Mouse (Mus musculus) MEL (cell line): ENCODE data around the gene Rabggta. TPM values are rescaled to one million over a fixed set of nuclear protein-coding genes. Genes with fewer than 3 reads are reported as not detected.

ENCODE experiments used
- DNase-seq: peaks from one replicate; pipeline ENCODE4 v3.0.0; 2011; ENCODE audit warnings: low read depth, low spot score
- H3K27ac ChIP-seq: 2 replicates; pipeline ENCODE4 v1.5.1; 2012; ENCODE audit warnings: low read depth, mild to moderate bottlenecking, control low read depth, low read length, moderate library complexity; ENCODE audit not compliant: control insufficient read depth
- H3K27me3 ChIP-seq, 2 experiments: fragments of 150-350 bp in 1 of 2; sonication (generic) in 1 of 2; 2 replicates each; pipeline ENCODE4 v1.6.1; 2012; ENCODE audit warnings: low read length in 2 of 2, mild to moderate bottlenecking in 2 of 2, improper control_type of control experiment in 1 of 2, moderate library complexity in 1 of 2; ENCODE audit not compliant: insufficient read depth in 2 of 2, control insufficient read depth in 1 of 2
- H3K36me3 ChIP-seq, 2 experiments: 2 replicates each; pipeline ENCODE4 v1.6.1; 2012 to 2014; ENCODE audit warnings: low read length in 2 of 2, improper control_type of control experiment in 1 of 2, inconsistent platforms in 1 of 2, mild to moderate bottlenecking in 1 of 2; ENCODE audit not compliant: insufficient read depth in 2 of 2, control insufficient read depth in 1 of 2
- H3K4me1 ChIP-seq, 2 experiments: fragments of 150-350 bp in 1 of 2; sonication (generic) in 1 of 2; 2 replicates each; pipeline ENCODE4 v1.6.1; 2012; ENCODE audit warnings: low read length in 2 of 2, improper control_type of control experiment in 1 of 2, mild to moderate bottlenecking in 1 of 2; ENCODE audit not compliant: insufficient read depth in 2 of 2, control insufficient read depth in 1 of 2
- H3K4me3 ChIP-seq, 2 experiments: fragments of 150-350 bp in 1 of 2; sonication (generic) in 1 of 2; 2 replicates each; pipeline ENCODE4 v1.5.1; 2012; ENCODE audit warnings: low read depth in 2 of 2, low read length in 2 of 2, mild to moderate bottlenecking in 2 of 2, moderate library complexity in 2 of 2, control low read depth in 1 of 2, improper control_type of control experiment in 1 of 2; ENCODE audit not compliant: control insufficient read depth in 1 of 2, insufficient read depth in 1 of 2
- H3K79me2 ChIP-seq: 2 replicates; pipeline ENCODE4 v1.6.1; 2012; ENCODE audit warnings: mild to moderate bottlenecking, low read length, moderate library complexity; ENCODE audit not compliant: control insufficient read depth, poor library complexity, insufficient read depth
- H3K9ac ChIP-seq: 2 replicates; pipeline ENCODE4 v1.6.1; 2012; ENCODE audit warnings: low read depth, mild to moderate bottlenecking, control low read depth, low read length, moderate library complexity; ENCODE audit not compliant: control insufficient read depth, poor library complexity, severe bottlenecking
- H3K9me3 ChIP-seq: fragments of 150-350 bp; sonication (generic); replicated peaks from 2 replicates; pipeline ENCODE4 v1.6.1; 2012; ENCODE audit warnings: mild to moderate bottlenecking, low read length, improper control_type of control experiment, moderate library complexity; ENCODE audit not compliant: insufficient read depth
- CHD1 ChIP-seq: IDR thresholded peaks from 2 replicates; pipeline ENCODE4 v1.6.1; 2012; ENCODE audit warnings: low read depth, mild to moderate bottlenecking, inconsistent platforms, low read length, improper control_type of control experiment
- CTCF ChIP-seq, 3 experiments: IDR thresholded peaks in 2 of 3; conservative IDR thresholded peaks in 1 of 3; 2 replicates each; pipeline ENCODE4 v1.5.1; 2011 to 2012; ENCODE audit warnings: low read length in 3 of 3, low read depth in 2 of 3, mild to moderate bottlenecking in 2 of 3, improper control_type of control experiment in 1 of 3, inconsistent platforms in 1 of 3, mixed read lengths in 1 of 3, moderate library complexity in 1 of 3; ENCODE audit not compliant: control insufficient read depth in 1 of 3, insufficient read depth in 1 of 3, poor library complexity in 1 of 3, severe bottlenecking in 1 of 3
- ELF1 ChIP-seq: IDR thresholded peaks from 2 replicates; pipeline ENCODE4 v1.6.1; 2014; ENCODE audit warnings: low read depth, mild to moderate bottlenecking, inconsistent platforms, low read length, improper control_type of control experiment, moderate library complexity
- GATA1 ChIP-seq: IDR thresholded peaks from 2 replicates; pipeline ENCODE4 v1.6.1; 2011; ENCODE audit warnings: low read depth, low read length, improper control_type of control experiment
- KAT2A ChIP-seq: conservative IDR thresholded peaks from 2 replicates; pipeline ENCODE4 v1.6.1; 2012; ENCODE audit warnings: low read depth, low read length, improper control_type of control experiment, inconsistent platforms
- MAX ChIP-seq: IDR thresholded peaks from 2 replicates; pipeline ENCODE4 v1.6.1; 2011; ENCODE audit warnings: low read length, improper control_type of control experiment
- MXI1 ChIP-seq: IDR thresholded peaks from 2 replicates; pipeline ENCODE4 v1.6.1; 2011; ENCODE audit warnings: mild to moderate bottlenecking, low read depth, low read length, improper control_type of control experiment
- MYB ChIP-seq: IDR thresholded peaks from 2 replicates; pipeline ENCODE4 v1.6.1; 2011; ENCODE audit warnings: mild to moderate bottlenecking, low read depth, low read length, improper control_type of control experiment
- POLR2A ChIP-seq, 2 experiments: IDR thresholded peaks; 2 replicates each; pipeline ENCODE4 v1.6.1; 2011 to 2012; ENCODE audit warnings: low read length in 2 of 2, mild to moderate bottlenecking in 2 of 2, control low read depth in 1 of 2, improper control_type of control experiment in 1 of 2, low read depth in 1 of 2, moderate library complexity in 1 of 2; ENCODE audit not compliant: control insufficient read depth in 1 of 2, insufficient read depth in 1 of 2, poor library complexity in 1 of 2
- TCF12 ChIP-seq: IDR thresholded peaks from 2 replicates; pipeline ENCODE4 v1.6.1; 2014; ENCODE audit warnings: low read depth, mild to moderate bottlenecking, inconsistent platforms, low read length, improper control_type of control experiment, moderate library complexity
- USF1 ChIP-seq: IDR thresholded peaks from 2 replicates; pipeline ENCODE4 v1.6.1; 2014; ENCODE audit warnings: low read depth, mild to moderate bottlenecking, inconsistent platforms, low read length, improper control_type of control experiment, moderate library complexity
- USF2 ChIP-seq, 2 experiments: IDR thresholded peaks; 2 replicates each; pipeline ENCODE4 v1.6.1; 2011 to 2012; ENCODE audit warnings: improper control_type of control experiment in 2 of 2, low read length in 2 of 2, borderline replicate concordance in 1 of 2, inconsistent platforms in 1 of 2, low read depth in 1 of 2, mild to moderate bottlenecking in 1 of 2; ENCODE audit not compliant: insufficient read depth in 1 of 2
- ZKSCAN1 ChIP-seq: IDR thresholded peaks from 2 replicates; pipeline ENCODE4 v1.6.1; 2012; ENCODE audit warnings: low read depth, mild to moderate bottlenecking, inconsistent platforms, low read length, improper control_type of control experiment, moderate library complexity
- ZMIZ1 ChIP-seq: IDR thresholded peaks from 2 replicates; pipeline ENCODE4 v1.6.1; 2012; ENCODE audit warnings: low read depth, mild to moderate bottlenecking, inconsistent platforms, low read length, improper control_type of control experiment, moderate library complexity
- polyA plus RNA-seq, 2 experiments: library from polyadenylated mRNA; stranded (reverse) in 1 of 2; unstranded in 1 of 2; fragments of >175 nt in 1 of 2; fragments of >200 nt in 1 of 2; gene quantifications; 2 replicates each; pipeline versions ENCODE4 v1.2.1 to v1.2.4; 2012; ENCODE audit warnings: low replicate concordance in 2 of 2, low read depth in 1 of 2; ENCODE audit not compliant: insufficient read length in 2 of 2, insufficient read depth in 1 of 2, missing spikeins in 1 of 2
- total RNA-seq: library from RNA; depleted of rRNA; stranded (reverse); fragments of 300-350 nt; gene quantifications from 2 replicates; pipeline ENCODE4 v1.2.3, GENCODE M21; 2012

Gene Rabggta
- total and polyA plus RNA-seq, 3 experiments = 22.8 to 32.0 TPM; not detected in 1

DNA sequence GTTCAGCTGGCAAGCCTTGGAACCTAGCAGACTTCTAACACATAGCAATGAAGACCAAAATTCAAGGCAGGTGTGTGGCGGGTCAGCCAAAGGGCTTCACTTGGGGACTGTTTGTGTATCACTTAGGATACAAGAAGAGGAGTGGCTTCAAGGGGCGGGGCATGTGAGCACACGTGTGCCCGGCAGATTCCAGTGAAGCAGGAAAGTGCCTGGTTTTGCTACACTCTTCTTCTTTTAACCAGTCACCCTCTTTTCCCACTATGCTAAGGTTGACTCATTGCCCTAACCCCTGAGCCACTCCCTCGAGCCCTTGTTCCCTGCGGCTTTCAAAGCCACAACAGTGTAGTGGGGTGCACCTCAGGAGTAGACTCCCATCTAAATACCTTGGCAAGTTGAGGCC is 7.2 kb downstream of the Rabggta start:
- Histone ChIP-seq H3K36me3 (peaks cover 0 to 6% of the 10 kb centered on the region in 2 experiments; a peak in 1 of 4 replicates), H3K9ac (no peak overlapping the region), H3K27ac (no peak overlapping the region), H3K79me2 (no peaks in the 10 kb centered on the region), H3K4me3 (no peak overlapping the region), H3K9me3 (no peaks in the 10 kb centered on the region), H3K27me3 (no peaks in the 10 kb centered on the region), H3K4me1 (peaks cover 4 to 5% of the 10 kb centered on the region in 2 experiments)
- DNase-seq = peak; percentile 56
- TF ChIP-seq MXI1 (peak; percentile 87), ELF1 (no peak), CTCF (IDR thresholded peaks at IDR 0.05 in 2 of 3, conservative IDR thresholded peaks at IDR 0.05 in 1 of 3; ENCODE audit: control insufficient read depth in 1 of 3, insufficient read depth in 1 of 3, low read depth in 2 of 3, low read length in 3 of 3, poor library complexity in 1 of 3, severe bottlenecking in 1 of 3) (no peak), GATA1 (no peak), USF1 (peak; percentile 67), MAX (peak; percentile 65), MYB (no peak), USF2 (IDR thresholded peaks at IDR 0.05; ENCODE audit: borderline replicate concordance in 1 of 2, insufficient read depth in 1 of 2, low read depth in 1 of 2, low read length in 2 of 2) (no peak), TCF12 (no peak)

DNA sequence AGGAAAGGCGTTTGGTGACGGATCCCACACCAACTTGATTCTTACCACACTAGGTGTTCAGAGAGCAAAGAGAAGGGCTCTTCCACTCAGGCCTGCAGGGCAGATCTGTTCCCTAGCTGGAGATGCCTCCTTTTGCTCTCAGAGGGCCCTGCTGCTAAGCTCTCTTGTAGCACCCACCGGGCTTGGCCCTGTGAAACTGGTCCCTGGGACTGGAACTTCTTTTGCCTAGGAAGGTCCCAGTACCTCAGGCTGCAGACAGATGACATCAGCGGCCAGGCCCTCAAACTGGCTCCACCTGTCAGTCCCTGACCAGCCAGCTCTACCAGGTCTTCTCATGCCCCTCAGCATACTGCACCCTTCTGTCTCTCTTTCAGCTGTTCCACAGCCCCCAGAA is 8.3 kb downstream of the Rabggta start, which contains the start of gene Tgm1:
TSS of gene Tgm1 (minus strand) at position 198 of the 394 bp plus-strand sequence.
- Histone ChIP-seq H3K79me2 (no peaks in the 10 kb centered on the region), H3K4me3 (peak within 1 kb of the TSS; percentile 61 to 65), H3K4me1 (peaks cover 4 to 5% of the 10 kb centered on the region in 2 experiments), H3K9me3 (no peaks in the 10 kb centered on the region), H3K27ac (no peak within 1 kb of the TSS), H3K9ac (peak within 1 kb of the TSS; percentile 69), H3K27me3 (no peaks in the 10 kb centered on the region), H3K36me3 (peaks cover 0 to 6% of the 10 kb centered on the region in 2 experiments; a peak in 1 of 4 replicates)
- no peak for TF ChIP-seq ZMIZ1
- no peak for TF ChIP-seq USF2 (IDR thresholded peaks at IDR 0.05; ENCODE audit: borderline replicate concordance in 1 of 2, insufficient read depth in 1 of 2, low read depth in 1 of 2, low read length in 2 of 2)
- no peak for TF ChIP-seq ZKSCAN1
- TF ChIP-seq MXI1 = no peak
- TF ChIP-seq KAT2A = no peak
- no peak for TF ChIP-seq POLR2A (IDR thresholded peaks at IDR 0.05; ENCODE audit: control insufficient read depth in 1 of 2, insufficient read depth in 1 of 2, low read depth in 1 of 2, low read length in 2 of 2, poor library complexity in 1 of 2)
- TF ChIP-seq MAX = no peak
- no peak for TF ChIP-seq CHD1
- no peak for DNase-seq
